Mouse (Mus musculus): ENCODE data around the gene Atp5f1. TPM values are rescaled to one million over a fixed set of nuclear protein-coding genes. Genes with fewer than 3 reads are reported as not detected.

Atp5f1 gene
- total and polyA plus RNA-seq, 3 experiments, result 313 to 344 TPM; not detected in 1

- Histone ChIP-seq H3K4me3 (ENCODE audit: control insufficient read depth in 1 of 2, insufficient read depth in 1 of 2, low read depth in 2 of 2, low read length in 2 of 2) (no peak overlapping the region), H3K4me1 (ENCODE audit: control insufficient read depth in 1 of 2, insufficient read depth in 2 of 2, low read length in 2 of 2) (peaks cover 32 to 59% of the 10 kb centered on the region in 2 experiments), H3K27ac (ENCODE audit: control insufficient read depth, low read depth, low read length) (peak overlapping the region; percentile 43)
These were observed 41.5 kb downstream of the Atp5f1 start for GRCm38 (mm10) chr3:105918355-105918745.

GRCm38 (mm10) chr3:105917656-105918354 is 42.1 kb downstream of the Atp5f1 start:
- Histone ChIP-seq H3K27ac (ENCODE audit: control insufficient read depth, low read depth, low read length) (peak overlapping the region; percentile 44; the same call in 1 of the 2 replicates), H3K79me2 (ENCODE audit: control insufficient read depth, insufficient read depth, low read length, poor library complexity) (no peaks in the 10 kb centered on the region), H3K9ac (ENCODE audit: control insufficient read depth, low read depth, low read length, poor library complexity, severe bottlenecking) (no peak overlapping the region), H3K27me3 (ENCODE audit: control insufficient read depth in 1 of 2, insufficient read depth in 2 of 2, low read length in 2 of 2) (no peaks in the 10 kb centered on the region), H3K4me3 (ENCODE audit: control insufficient read depth in 1 of 2, insufficient read depth in 1 of 2, low read depth in 2 of 2, low read length in 2 of 2) (no peak overlapping the region), H3K9me3 (replicated peaks; ENCODE audit: insufficient read depth, low read length) (no peaks in the 10 kb centered on the region), H3K4me1 (ENCODE audit: control insufficient read depth in 1 of 2, insufficient read depth in 2 of 2, low read length in 2 of 2) (peaks cover 36 to 62% of the 10 kb centered on the region in 2 experiments), H3K36me3 (ENCODE audit: control insufficient read depth in 1 of 2, insufficient read depth in 2 of 2, low read length in 2 of 2) (peaks cover 0 to 60% of the 10 kb centered on the region in 2 experiments; a peak in 2 of 4 replicates)
- DNase-seq (ENCODE audit: low read depth, low spot score), result no peak
- no peak for TF ChIP-seq MYC (IDR thresholded peaks at IDR 0.05; ENCODE audit: low read depth, low read length)
- no peak for TF ChIP-seq KAT2A (conservative IDR thresholded peaks at IDR 0.05; ENCODE audit: low read depth, low read length)
- peak; percentile 42; the same call in 1 of the 2 replicates for TF ChIP-seq TCF12 (IDR thresholded peaks at IDR 0.05; ENCODE audit: low read depth, low read length)
- no peak for TF ChIP-seq TAL1 (IDR thresholded peaks at IDR 0.05; ENCODE audit: low read length)
- no peak for TF ChIP-seq CHD1 (IDR thresholded peaks at IDR 0.05; ENCODE audit: low read depth, low read length)
- no peak for TF ChIP-seq ZKSCAN1 (IDR thresholded peaks at IDR 0.05; ENCODE audit: low read depth, low read length)
- TF ChIP-seq POLR2AphosphoS5 (IDR thresholded peaks at IDR 0.05; ENCODE audit: borderline replicate concordance, low read depth, low read length), result no peak
- no peak for TF ChIP-seq HCFC1 (IDR thresholded peaks at IDR 0.05; ENCODE audit: low read depth, low read length)
- TF ChIP-seq USF1 (IDR thresholded peaks at IDR 0.05; ENCODE audit: low read depth, low read length), result peak; percentile 80
- no peak for TF ChIP-seq NELFE (IDR thresholded peaks at IDR 0.05; ENCODE audit: low read depth, low read length)
- TF ChIP-seq MXI1 (IDR thresholded peaks at IDR 0.05; ENCODE audit: low read depth, low read length), result 0 out of 2 replicates have a peak, but pooled peaks have one; percentile 35
- TF ChIP-seq MAZ (IDR thresholded peaks at IDR 0.05; ENCODE audit: low read depth, low read length), result no peak
- TF ChIP-seq SIN3A (IDR thresholded peaks at IDR 0.05; ENCODE audit: low read length), result peak; percentile 60
- TF ChIP-seq ELF1 (IDR thresholded peaks at IDR 0.05; ENCODE audit: low read depth, low read length), result no peak
- 0 out of 2 replicates have a peak, but pooled peaks have one; percentile 36 for TF ChIP-seq GATA1 (IDR thresholded peaks at IDR 0.05; ENCODE audit: low read depth, low read length)
- TF ChIP-seq RCOR1 (IDR thresholded peaks at IDR 0.05; ENCODE audit: low read depth, low read length), result peak; percentile 55
- TF ChIP-seq CHD2 (IDR thresholded peaks at IDR 0.05; ENCODE audit: low read length), result no peak
- TF ChIP-seq POLR2A (IDR thresholded peaks at IDR 0.05; ENCODE audit: control insufficient read depth in 1 of 2, insufficient read depth in 1 of 2, low read depth in 1 of 2, low read length in 2 of 2, poor library complexity in 1 of 2), result no peak
- TF ChIP-seq CTCF (IDR thresholded peaks at IDR 0.05 in 2 of 3, conservative IDR thresholded peaks at IDR 0.05 in 1 of 3; ENCODE audit: control insufficient read depth in 1 of 3, insufficient read depth in 1 of 3, low read depth in 2 of 3, low read length in 3 of 3, poor library complexity in 1 of 3, severe bottlenecking in 1 of 3), result no peak
- no peak for TF ChIP-seq JUND (IDR thresholded peaks at IDR 0.05; ENCODE audit: low read depth, low read length)
- peak; percentile 69; the same call in 1 of the 2 replicates for TF ChIP-seq BHLHE40 (IDR thresholded peaks at IDR 0.05; ENCODE audit: borderline replicate concordance, low read depth, low read length)
- no peak for TF ChIP-seq ZNF384 (IDR thresholded peaks at IDR 0.05; ENCODE audit: low read depth, low read length)
- TF ChIP-seq POLR2AphosphoS2 (IDR thresholded peaks at IDR 0.05; ENCODE audit: low read length), result no peak
- no peak for TF ChIP-seq UBTF (IDR thresholded peaks at IDR 0.05; ENCODE audit: borderline replicate concordance, insufficient read depth, low read depth, low read length)
- peak; percentile 68 to 71 for TF ChIP-seq EP300 (IDR thresholded peaks at IDR 0.05; ENCODE audit: low read depth in 1 of 2, low read length in 2 of 2)
- TF ChIP-seq MEF2A (IDR thresholded peaks at IDR 0.05; ENCODE audit: extremely low read depth, insufficient replicate concordance, low read depth, low read length, poor library complexity, severe bottlenecking), result peak; percentile 91; the same call in 1 of the 2 replicates
- TF ChIP-seq MYB (IDR thresholded peaks at IDR 0.05; ENCODE audit: low read depth, low read length), result no peak

More at GRCm38 (mm10) chr3:105918355-105918745, 41.5 kb downstream of the Atp5f1 start:
- no peak for DNase-seq (ENCODE audit: low read depth, low spot score)
- Histone ChIP-seq H3K9ac (ENCODE audit: control insufficient read depth, low read depth, low read length, poor library complexity, severe bottlenecking) (no peak overlapping the region), H3K79me2 (ENCODE audit: control insufficient read depth, insufficient read depth, low read length, poor library complexity) (no peaks in the 10 kb centered on the region), H3K9me3 (replicated peaks; ENCODE audit: insufficient read depth, low read length) (no peaks in the 10 kb centered on the region), H3K36me3 (ENCODE audit: control insufficient read depth in 1 of 2, insufficient read depth in 2 of 2, low read length in 2 of 2) (peaks cover 0 to 56% of the 10 kb centered on the region in 2 experiments; a peak in 2 of 4 replicates), H3K27me3 (ENCODE audit: control insufficient read depth in 1 of 2, insufficient read depth in 2 of 2, low read length in 2 of 2) (no peaks in the 10 kb centered on the region)
- TF ChIP-seq NRF1 (IDR thresholded peaks at IDR 0.05; ENCODE audit: insufficient read depth, low read depth, low read length, poor library complexity, severe bottlenecking) (no peak), MAZ (IDR thresholded peaks at IDR 0.05; ENCODE audit: low read depth, low read length) (no peak), ZC3H11A (IDR thresholded peaks at IDR 0.05; ENCODE audit: low read depth, low read length) (no peak), CTCF (IDR thresholded peaks at IDR 0.05 in 2 of 3, conservative IDR thresholded peaks at IDR 0.05 in 1 of 3; ENCODE audit: control insufficient read depth in 1 of 3, insufficient read depth in 1 of 3, low read depth in 2 of 3, low read length in 3 of 3, poor library complexity in 1 of 3, severe bottlenecking in 1 of 3) (no peak), RAD21 (IDR thresholded peaks at IDR 0.05; ENCODE audit: low read depth, low read length) (no peak), CHD2 (IDR thresholded peaks at IDR 0.05; ENCODE audit: low read length) (no peak), UBTF (IDR thresholded peaks at IDR 0.05; ENCODE audit: borderline replicate concordance, insufficient read depth, low read depth, low read length) (no peak), ETS1 (IDR thresholded peaks at IDR 0.05; ENCODE audit: low read depth, low read length) (no peak), GABPA (IDR thresholded peaks at IDR 0.05; ENCODE audit: low read depth, low read length) (no peak), USF1 (IDR thresholded peaks at IDR 0.05; ENCODE audit: low read depth, low read length) (no peak)

All from MEL (cell line).